Mouse (Mus musculus) Patski (cell line): ENCODE measurements around the gene Bcl11b. TPM values are rescaled to one million over a fixed set of nuclear protein-coding genes. Genes with fewer than 3 reads are reported as not detected.

Source experiments
- ATAC-seq: fragments of 100-300 bp; one replicate; pipeline ENCODE4 v1.8.0; 2021
- CTCF ChIA-PET: fragments of 350-600 bp; sonication (Branson Sonifier 250); formaldehyde crosslinking; loops from one replicate; lab custom pipeline; 2022; ENCODE audit warnings: inconsistent platforms; lab: Charles Lee
- POLR2A ChIA-PET: fragments of 350-600 bp; sonication (Branson Sonifier 250); formaldehyde crosslinking; loops from one replicate; lab custom pipeline; 2022; ENCODE audit warnings: antibody characterized with exemption, inconsistent platforms; lab: Charles Lee
- DNase-seq: peaks from one replicate; pipeline ENCODE4 v3.0.0-alpha.2; 2011; ENCODE audit warnings: low read depth, low spot score
- H3K27me3 ChIP-seq: fragments of 371-371 bp; one replicate; pipeline ENCODE4 v1.5.1; 2021
- CTCF ChIP-seq: fragments of 100-300 bp; IDR thresholded peaks from one replicate; pipeline ENCODE4 v1.5.1; 2021
- in situ Hi-C: fragments of 300-500 bp; cut with MboI; formaldehyde crosslinking; loops from 3 replicates; pipeline ENCODE4 v1.11.1; 2018; ENCODE audit warnings: low pct_unique_long_range_greater_than_20kb, mixed read lengths
- polyA plus RNA-seq: library from polyadenylated mRNA; unstranded; gene quantifications from one replicate; pipeline ENCODE4 v1.2.3, GENCODE M21; 2021

Gene Bcl11b
- polyA plus RNA-seq, 1 experiment from 2014 or later: 0.06 TPM

GRCm38 (mm10) chr12:107923963-107924362 is 79.4 kb downstream of the Bcl11b start:
- CTCF ChIA-PET: no interaction called here
- ATAC-seq (no peak), DNase-seq (no peak)
- H3K27me3 ChIP-seq: peaks cover 6% of the 10 kb centered on the region
- no peak for TF ChIP-seq CTCF
- in situ Hi-C loops: no loop called here
- POLR2A ChIA-PET: no interaction called here

GRCm38 (mm10) chr12:107922180-107922579 is 81.2 kb downstream of the Bcl11b start:
- in situ Hi-C loops: no loop called here
- H3K27me3 ChIP-seq: peaks cover 6% of the 10 kb centered on the region
- POLR2A ChIA-PET: no interaction called here
- no peak for DNase-seq
- CTCF ChIA-PET: no interaction called here
- ATAC-seq: no peak
- no peak for TF ChIP-seq CTCF

GRCm38 (mm10) chr12:107921566-107921965 is 81.8 kb downstream of the Bcl11b start:
- no peak for TF ChIP-seq CTCF
- H3K27me3 ChIP-seq: peaks cover 6% of the 10 kb centered on the region
- no peak for ATAC-seq
- POLR2A ChIA-PET: no interaction called here
- CTCF ChIA-PET: no interaction called here
- DNase-seq: no peak
- in situ Hi-C loops: no loop called here

- ATAC-seq: no peak
- in situ Hi-C loops: no loop called here
- TF ChIP-seq CTCF: no peak
- no peak for DNase-seq
- POLR2A ChIA-PET: no interaction called here
- CTCF ChIA-PET: no interaction called here
- peaks cover 6% of the 10 kb centered on the region for H3K27me3 ChIP-seq
Measured at GRCm38 (mm10) chr12:107921154-107921553, 82.2 kb downstream of the Bcl11b start.

GRCm38 (mm10) chr12:107920716-107921115 is 82.7 kb downstream of the Bcl11b start:
- ATAC-seq: no peak
- ChIA-PET CTCF (no interaction called here), POLR2A (no interaction called here)
- DNase-seq: no peak
- TF ChIP-seq CTCF: no peak
- H3K27me3 ChIP-seq: peaks cover 6% of the 10 kb centered on the region
- in situ Hi-C loops: no loop called here

GRCm38 (mm10) chr12:107920076-107920475 is 83.3 kb downstream of the Bcl11b start:
- in situ Hi-C loops: no loop called here
- CTCF ChIA-PET: no interaction called here
- DNase-seq (no peak), ATAC-seq (no peak)
- peaks cover 6% of the 10 kb centered on the region for H3K27me3 ChIP-seq
- TF ChIP-seq CTCF: no peak
- POLR2A ChIA-PET: no interaction called here

- DNase-seq (no peak), ATAC-seq (no peak)
- ChIA-PET POLR2A (no interaction called here), CTCF (no interaction called here)
- peaks cover 10% of the 10 kb centered on the region for H3K27me3 ChIP-seq
- no peak for TF ChIP-seq CTCF
- in situ Hi-C loops: no loop called here
Measured at GRCm38 (mm10) chr12:107918779-107919178, 84.6 kb downstream of the Bcl11b start.

- DNase-seq (no peak), ATAC-seq (no peak)
- H3K27me3 ChIP-seq: peaks cover 17% of the 10 kb centered on the region
- ChIA-PET POLR2A (no interaction called here), CTCF (interaction anchor here (1.0 kb wide), 1 partner anchor 13 kb away, joined by 3 read pairs; no protein-coding TSS in a partner anchor)
- no peak for TF ChIP-seq CTCF
- in situ Hi-C loops: no loop called here
Measured at GRCm38 (mm10) chr12:107916008-107916407, 87.4 kb downstream of the Bcl11b start.

- CTCF ChIA-PET: interaction anchor here (1.0 kb wide), 1 partner anchor 13 kb away, joined by 3 read pairs; no protein-coding TSS in a partner anchor
- POLR2A ChIA-PET: no interaction called here
- in situ Hi-C loops: no loop called here
- H3K27me3 ChIP-seq: peaks cover 19% of the 10 kb centered on the region
- no peak for TF ChIP-seq CTCF
- DNase-seq (no peak), ATAC-seq (no peak)
Measured at GRCm38 (mm10) chr12:107915396-107915795, 88.0 kb downstream of the Bcl11b start.

GRCm38 (mm10) chr12:107908826-107909225 is 94.6 kb downstream of the Bcl11b start:
- DNase-seq: no peak
- CTCF ChIA-PET: no interaction called here
- in situ Hi-C loops: no loop called here
- POLR2A ChIA-PET: no interaction called here
- ATAC-seq: no peak
- peaks cover 16% of the 10 kb centered on the region for H3K27me3 ChIP-seq
- no peak for TF ChIP-seq CTCF

GRCm38 (mm10) chr12:107905333-107905732 is 98.1 kb downstream of the Bcl11b start:
- POLR2A ChIA-PET: no interaction called here
- in situ Hi-C loops: no loop called here

GRCm38 (mm10) chr12:107904457-107904856 is 98.9 kb downstream of the Bcl11b start:
- in situ Hi-C loops: no loop called here
- CTCF ChIA-PET: no interaction called here
- TF ChIP-seq CTCF: no peak
- ATAC-seq (no peak), DNase-seq (no peak)
- no peaks in the 10 kb centered on the region for H3K27me3 ChIP-seq
- POLR2A ChIA-PET: no interaction called here

More at GRCm38 (mm10) chr12:107905333-107905732, 98.1 kb downstream of the Bcl11b start:
- no peak for TF ChIP-seq CTCF
- DNase-seq: no peak
- CTCF ChIA-PET: no interaction called here
- no peak for ATAC-seq
- H3K27me3 ChIP-seq: no peaks in the 10 kb centered on the region
